Mouse (Mus musculus) liver, postnatal 0 days (tissue): ENCODE measurements around the gene Wdr12.

ENCODE experiments used
- CTCF ChIP-seq: sonication (generic); IDR thresholded peaks from 2 replicates; pipeline ENCODE4 v1.5.1; 2016; ENCODE audit warnings: antibody characterized with exemption, low read depth
- EP300 ChIP-seq: IDR thresholded peaks from 2 replicates; pipeline ENCODE4 v1.6.1; 2016; ENCODE audit warnings: antibody characterized with exemption, low read depth, mild to moderate bottlenecking

DNA sequence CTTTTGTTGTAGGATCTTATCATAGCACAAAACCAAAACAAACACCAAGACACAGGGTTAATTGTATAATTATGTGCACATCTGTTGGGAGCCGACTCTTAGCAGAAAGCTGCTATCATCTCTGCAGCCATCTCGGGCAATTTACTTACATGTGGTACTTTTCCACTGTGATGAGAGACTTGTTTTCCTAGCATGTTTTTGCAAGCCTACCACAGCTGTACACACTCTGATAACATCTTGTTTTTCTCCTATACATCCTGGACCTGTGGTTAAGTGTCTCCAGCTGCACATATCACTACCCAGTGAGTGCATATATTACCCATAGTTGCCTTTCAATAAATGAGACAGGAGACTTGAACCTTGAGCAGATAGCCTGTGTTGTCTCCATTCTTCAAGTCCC is 23.5 kb downstream of the Wdr12 start:
- TF ChIP-seq CTCF = no peak
- no peak for TF ChIP-seq EP300
